Mouse (Mus musculus) cortical plate, adult 2 months (tissue): ENCODE data around the gene Utp18.

ENCODE experiments used
- CTCF ChIP-seq: fragments of 200-500 bp; IDR thresholded peaks from 2 replicates; pipeline ENCODE4 v1.5.1; 2011; ENCODE audit warnings: mild to moderate bottlenecking, control low read depth, low read length; ENCODE audit not compliant: insufficient read depth; ENCODE audit errors: extremely low read depth
- POLR2A ChIP-seq: fragments of 200-500 bp; IDR thresholded peaks from 2 replicates; pipeline ENCODE4 v1.6.1; 2011; ENCODE audit warnings: mild to moderate bottlenecking, low read length, control low read depth; ENCODE audit not compliant: insufficient read depth; ENCODE audit errors: extremely low read depth

- TF ChIP-seq CTCF, result no peak
- TF ChIP-seq POLR2A, result no peak
These were observed 22.3 kb upstream of the Utp18 start for GRCm38 (mm10) chr11:93907839-93908238.
